Mouse (Mus musculus) mouse trophoblast stem cell (cell line): Measurements from ENCODE around the gene Gatm.

Experiments used
- in situ Hi-C, 2 experiments: fragments of 300-500 bp; cut with MseI, MboI; formaldehyde crosslinking; loops; 2 replicates in 1 of 2; 3 replicates in 1 of 2; pipeline ENCODE4 v1.15.1; 2025

Gatm gene

DNA sequence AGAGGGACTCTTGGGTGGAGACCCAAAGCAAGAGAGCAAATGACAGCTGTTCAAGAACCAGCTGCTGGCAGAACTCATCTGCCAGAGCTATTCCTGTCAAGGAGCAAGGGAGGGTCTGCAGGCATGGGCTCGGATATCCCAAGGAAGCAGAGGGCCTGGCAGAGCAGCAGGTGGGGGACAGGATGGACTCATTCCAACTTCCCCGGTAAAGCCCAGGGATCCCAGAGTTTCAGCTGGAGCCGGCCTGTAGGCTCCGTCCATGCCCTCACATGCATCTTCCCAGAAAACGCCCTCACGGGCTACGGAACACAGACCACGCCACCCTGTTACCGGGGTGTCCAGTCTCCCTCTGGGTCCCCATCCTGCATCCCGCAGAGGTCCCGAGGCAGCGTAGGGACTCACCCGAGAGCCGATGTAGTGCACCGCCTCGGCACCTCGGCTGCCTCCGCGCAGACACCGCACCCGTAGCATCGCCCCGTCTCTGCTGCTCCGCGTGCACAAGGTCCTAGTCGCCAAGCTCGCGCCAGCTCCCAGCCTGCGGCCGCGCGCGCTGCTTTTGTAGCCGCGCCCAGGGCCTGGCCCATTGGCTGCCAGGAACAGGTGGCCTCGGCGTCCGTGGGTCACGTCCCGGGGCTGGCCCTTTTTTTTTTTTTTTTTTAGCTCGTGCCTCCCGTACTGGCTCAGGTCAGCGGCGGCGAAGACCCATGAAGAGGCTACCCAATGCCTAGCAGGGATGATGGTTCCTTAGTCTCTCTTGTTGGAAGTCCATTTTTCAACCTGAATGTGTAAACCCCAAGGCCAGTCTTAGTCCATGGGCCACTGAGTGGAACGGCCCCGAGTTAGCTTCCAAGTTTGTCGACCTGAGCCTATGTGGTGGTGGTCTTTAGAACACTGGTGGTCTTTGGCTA lies at the start of gene Gatm:
TSS of gene Gatm (minus strand) at position 558 of the 908 bp plus-strand sequence.
- in situ Hi-C loops: no loop called here

DNA sequence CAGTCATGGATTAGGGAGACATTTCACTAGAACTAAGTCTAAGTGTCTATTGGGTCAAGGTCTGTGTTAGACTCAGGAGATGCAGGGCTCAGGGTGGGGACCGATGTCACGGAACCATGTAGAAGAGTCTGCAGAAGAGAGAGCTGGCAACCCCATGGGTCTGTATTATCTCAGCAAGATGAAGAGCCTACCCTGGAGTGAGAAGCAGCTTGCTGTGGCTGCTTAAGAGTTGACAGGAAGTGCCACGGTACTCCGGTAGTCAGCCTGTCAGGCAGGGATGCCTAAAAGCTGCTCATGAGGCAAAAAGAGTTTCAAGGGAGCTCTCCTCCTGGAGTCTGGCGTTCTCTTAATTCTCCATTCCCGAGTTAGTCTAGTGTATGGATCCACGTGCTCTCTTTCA lies 48.7 kb upstream of the Gatm start:
- in situ Hi-C loops: no loop called here

DNA sequence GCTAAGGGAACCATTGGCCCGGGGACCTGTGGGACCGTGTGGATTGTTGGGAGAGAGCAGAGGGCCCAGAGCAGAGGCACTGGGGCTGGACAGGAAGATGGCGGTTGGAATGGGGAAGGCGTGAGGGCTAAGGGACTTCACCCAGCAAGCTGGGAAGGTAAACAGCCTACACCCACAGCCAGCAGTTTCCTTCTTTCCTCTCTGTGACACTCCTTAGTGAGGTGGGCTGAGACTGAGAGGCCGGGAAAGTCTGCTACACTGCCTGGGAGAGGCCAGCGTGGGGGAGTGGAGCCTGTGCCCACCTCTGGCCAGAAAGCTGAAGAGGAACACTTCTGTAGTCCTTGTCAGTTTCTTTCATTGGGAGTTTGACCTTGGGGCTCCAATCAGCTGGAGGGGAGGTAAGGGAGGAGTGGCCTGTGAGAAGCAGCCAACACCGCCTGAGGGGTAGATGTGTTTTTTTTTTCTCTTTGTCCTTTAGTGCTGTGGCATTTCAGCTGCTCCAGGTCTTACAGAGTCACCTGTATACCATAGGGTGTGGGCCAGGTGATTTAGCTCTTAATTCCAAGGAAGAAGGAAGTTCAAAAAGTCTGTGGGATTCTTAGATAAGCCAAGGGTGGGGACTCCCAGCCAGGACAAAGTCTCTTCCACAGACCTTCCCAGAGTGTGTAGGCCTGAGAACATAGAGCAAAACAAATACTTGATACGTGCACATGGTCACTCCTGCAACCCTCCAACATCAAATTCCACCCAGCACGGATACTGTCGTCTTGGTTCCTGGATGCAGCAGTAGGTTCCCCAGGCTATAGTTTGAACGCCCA lies 46.8 kb upstream of the Gatm start:
- in situ Hi-C loops: no loop called here

DNA sequence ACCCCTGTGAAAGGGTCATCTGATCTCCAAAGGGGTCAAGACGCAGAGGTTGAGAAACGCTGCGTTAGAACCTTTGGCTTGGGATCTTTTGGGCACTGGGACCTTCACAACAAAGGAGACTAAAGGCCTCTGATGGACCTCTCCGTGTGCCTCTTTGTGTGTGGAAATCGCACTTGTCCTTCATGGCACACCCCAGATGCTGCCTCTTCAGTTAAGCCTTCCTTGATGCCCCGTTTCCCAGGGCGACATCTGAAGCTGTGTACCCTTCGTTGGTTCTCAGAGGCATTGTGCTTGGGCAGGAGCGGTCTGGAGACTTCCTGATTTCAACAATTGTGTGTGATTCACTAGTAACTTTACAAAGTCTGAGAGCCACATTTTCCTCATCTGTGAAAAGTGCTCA lies 45.7 kb upstream of the Gatm start:
- in situ Hi-C loops: no loop called here

DNA sequence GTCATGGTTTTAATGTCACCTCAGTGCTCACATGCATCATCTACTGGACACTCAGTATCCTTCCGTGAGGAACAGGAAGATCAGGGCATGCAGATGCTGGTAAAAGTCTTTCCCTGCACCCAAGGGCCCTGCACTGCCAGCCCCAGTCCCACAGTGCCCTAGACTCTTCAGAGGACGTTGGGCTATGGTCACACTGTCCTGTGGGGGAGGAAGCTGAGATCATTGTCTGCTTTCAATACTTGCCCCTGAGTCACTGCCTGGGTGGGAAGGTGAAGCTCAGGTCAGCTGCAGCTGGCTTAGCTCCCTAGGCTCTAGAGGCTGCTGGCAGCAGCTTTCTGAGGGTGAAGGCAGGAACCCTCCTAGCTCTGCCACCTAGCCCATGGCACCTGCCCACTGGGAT lies 44.9 kb upstream of the Gatm start:
- in situ Hi-C loops: no loop called here

DNA sequence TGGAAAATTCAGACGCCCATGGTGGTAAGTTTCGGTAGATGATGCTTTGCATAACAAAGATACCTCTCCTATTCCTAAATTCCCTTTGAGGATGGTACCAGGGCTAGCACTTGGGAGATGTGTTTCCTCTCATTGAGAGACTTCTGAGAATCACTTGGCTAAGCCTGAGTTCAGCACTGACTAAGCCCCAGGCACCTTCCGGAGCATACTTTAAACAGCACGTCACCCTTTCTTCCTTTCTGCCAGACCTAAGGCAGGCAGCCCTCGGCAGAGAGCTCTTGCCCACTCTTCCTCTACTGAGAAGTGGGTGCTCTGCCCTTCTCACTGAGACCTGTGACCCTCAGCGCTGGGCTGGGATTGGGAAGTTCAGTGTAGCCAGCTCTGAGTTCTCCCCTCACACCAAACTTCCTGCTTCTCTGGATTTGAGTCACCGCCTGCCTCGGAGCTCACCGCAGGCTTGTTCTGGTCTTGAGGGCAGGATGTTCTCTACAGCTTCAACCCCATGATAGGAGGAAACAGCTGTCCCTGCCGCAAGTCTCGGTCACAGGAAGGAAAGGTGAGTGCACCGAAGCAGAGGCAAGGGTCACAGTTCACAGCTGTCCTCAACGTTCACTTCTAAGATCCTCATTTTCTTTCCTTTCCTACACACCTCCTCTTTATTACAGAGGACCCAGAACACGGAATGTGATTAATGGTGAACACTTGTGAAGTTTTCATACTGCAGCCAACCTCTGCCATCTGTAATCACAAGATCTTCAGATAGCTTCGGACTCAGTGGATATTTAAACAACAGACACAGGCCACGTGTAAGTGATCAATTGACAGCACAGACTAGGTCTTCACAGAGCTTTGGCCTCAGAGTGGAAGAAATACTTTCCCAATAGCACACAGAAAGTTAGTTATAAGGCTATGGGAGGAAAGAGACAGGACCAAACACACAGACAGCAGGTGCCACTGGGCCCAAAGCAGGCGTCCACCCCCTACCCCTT lies 41.3 kb upstream of the Gatm start:
- in situ Hi-C loops: no loop called here

DNA sequence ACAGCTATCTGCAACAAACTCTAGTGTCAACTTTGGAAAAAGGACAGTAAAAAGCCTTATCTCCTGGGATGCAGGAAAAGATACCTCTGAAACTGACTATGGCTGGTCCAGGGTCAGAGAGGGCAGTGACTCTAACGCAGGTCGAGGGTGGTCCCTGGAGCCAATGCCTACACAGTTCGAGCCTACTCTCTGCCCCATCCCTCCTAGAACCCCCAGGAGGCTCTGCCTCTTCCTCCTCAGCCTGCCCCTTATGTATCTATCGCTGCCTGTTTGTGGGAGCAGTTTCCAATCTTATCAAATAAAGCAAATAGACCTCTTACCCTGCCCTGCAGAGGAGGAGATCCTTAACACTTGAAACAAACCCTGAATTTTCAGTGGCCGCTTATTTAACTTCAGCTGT lies 27.6 kb upstream of the Gatm start:
- in situ Hi-C loops: loop anchor here (10.0 kb wide), 1 partner anchor 116 kb away; no protein-coding TSS in a partner anchor

DNA sequence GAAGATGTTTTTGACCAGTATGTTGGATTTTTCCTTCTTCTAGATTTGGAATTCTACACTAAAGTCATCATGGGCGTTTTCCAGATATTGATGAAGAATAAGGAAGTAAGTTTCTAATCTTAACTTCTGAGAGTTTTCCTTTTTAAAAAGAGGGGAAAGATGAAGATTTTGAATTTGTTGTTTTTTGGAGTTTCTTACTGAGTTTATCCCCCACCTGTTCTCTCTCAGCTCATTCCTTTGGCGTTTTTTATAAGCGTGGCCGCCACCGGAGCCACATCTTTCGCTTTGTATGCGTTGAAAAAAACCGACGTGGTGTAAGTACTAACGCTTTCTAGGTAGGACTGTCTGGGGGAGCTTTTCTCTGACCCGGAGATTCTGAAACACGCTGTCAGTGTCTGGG lies 26.9 kb upstream of the Gatm start:
- in situ Hi-C loops: loop anchor here (10.0 kb wide), 1 partner anchor 117 kb away; no protein-coding TSS in a partner anchor

DNA sequence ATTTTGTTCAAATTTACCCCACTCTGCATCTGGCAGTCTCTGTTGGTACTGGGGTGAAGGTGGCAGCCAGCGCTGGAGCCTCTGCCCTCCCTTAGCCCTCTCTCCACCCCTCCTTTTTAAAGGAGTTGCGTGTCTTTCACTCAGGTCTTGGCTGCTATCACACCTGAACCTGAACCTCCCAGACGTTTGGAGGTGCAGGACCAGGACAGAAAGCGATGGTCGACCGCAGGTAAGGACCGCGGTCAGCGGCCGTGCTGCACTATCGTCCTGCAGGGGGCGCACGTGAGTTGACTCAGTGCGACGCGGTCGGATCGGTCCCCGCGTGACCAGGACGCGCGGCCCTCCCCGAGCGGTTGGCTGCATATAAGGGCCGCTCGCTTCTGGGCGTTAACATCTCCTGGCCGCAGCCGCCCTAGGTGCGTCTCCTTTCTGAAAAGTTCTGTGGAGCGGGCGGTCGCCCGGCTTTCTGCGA lies 26.5 kb upstream of the Gatm start:
- in situ Hi-C loops: loop anchor here (10.0 kb wide), 1 partner anchor 117 kb away; no protein-coding TSS in a partner anchor

DNA sequence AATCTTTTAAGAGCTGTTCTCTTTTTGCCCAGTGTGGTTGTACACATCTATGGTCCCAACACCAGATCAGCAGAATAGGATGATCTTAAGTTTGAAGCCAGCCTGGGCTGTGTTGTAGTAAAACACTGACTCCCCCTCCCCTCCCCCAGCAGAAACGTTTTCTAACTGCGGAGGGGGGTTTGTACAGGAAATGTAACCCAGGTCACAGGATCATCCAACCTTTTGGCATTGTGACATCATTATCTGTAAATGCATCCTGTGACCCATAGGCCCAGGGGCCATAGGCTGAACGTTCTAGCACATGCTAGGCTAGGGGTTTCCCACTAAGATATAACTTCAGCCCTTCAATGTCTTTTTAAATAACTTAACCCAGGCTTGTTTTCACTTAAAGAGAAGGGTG lies 25.6 kb upstream of the Gatm start, which contains the start of gene AA467197:
TSS of gene AA467197 (plus strand) at position 301 of the 400 bp plus-strand sequence.
- in situ Hi-C loops: loop anchor here (10.0 kb wide), 1 partner anchor 118 kb away; no protein-coding TSS in a partner anchor

DNA sequence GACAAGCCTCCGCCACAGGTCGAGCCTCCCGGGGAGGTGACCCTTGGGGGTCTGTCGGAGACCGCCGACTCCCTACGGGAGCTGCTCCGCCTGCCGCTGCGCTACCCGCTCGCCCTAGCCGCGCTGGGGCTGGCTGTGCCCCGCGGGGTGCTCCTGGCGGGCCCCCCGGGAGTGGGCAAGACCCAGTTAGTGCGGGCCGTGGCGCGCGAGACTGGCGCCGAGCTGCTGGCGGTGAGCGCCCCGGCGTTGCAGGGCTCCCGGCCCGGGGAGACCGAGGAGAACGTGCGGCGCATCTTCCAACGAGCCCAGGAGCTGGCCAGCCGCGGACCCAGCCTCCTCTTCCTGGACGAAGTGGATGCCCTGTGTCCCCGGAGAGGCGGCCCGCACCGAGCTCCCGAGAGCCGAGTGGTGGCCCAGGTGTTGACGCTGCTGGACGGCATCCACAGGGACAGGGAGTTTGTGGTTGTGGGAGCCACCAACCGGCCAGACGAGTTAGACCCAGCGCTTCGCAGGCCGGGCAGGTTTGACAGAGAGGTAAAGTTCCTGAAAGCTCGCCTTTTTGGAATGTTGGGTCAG lies 20.2 kb upstream of the Gatm start:
- in situ Hi-C loops: loop anchor here (10.0 kb wide), 1 partner anchor 123 kb away; no protein-coding TSS in a partner anchor

DNA sequence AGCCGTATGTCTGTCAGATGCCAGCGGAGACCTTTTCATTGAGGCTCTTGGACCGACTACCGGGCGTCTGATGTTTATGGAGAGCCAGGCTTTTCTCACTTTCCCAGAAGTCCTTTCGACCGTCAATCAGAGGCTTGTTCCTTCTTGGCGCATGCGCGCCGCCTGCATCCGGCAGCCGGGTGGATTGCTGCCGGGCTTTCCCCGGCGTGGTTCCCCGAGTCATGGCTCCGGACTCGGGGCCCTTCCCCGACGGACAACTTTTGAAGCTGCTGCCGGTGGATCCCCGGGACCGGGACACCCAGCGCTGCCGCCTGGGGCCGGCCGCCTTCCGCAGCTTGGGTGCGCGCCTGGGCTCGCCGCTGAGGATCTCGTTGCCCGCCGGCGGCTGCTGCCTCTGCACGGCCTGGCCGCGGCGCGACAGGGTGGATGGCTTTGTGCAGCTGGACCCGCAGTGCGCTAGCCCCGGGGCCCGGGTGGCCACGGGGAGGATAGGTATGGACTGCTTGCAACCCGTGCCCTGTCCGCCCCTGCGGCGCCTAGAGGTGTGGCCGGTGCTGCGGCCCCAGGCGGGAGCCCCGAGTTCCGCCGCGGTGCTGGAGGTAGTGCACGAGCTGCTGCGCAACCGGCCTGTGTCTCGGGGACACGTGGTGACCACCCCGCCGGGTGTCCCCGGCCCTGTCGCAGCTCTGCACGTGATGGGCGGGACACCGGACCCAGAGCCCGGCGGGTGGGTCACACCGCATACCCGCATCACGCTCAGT lies 19.5 kb upstream of the Gatm start:
- in situ Hi-C loops: loop anchor here (10.0 kb wide), 1 partner anchor 124 kb away; no protein-coding TSS in a partner anchor

DNA sequence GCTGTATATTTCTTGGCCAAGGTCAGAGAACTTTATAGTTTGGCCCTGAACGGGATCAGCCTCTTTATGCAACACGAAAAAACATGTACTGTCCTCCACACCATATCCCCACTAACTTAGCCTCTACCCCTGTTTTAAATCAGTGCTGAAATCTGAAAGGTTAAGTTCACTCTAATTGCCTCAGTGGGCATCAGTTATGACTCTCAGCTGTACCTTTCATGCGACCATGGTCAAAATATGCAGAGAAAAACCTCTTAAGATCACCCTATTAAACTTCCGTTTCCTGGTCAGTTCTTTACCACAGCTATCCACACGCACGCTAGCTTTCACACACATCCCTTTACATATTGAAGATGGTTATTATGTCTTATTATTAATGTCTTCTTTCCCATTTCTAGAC lies 18.8 kb upstream of the Gatm start:
- in situ Hi-C loops: loop anchor here (10.0 kb wide), 3 partner anchors 55 to 245 kb away; no protein-coding TSS in a partner anchor

DNA sequence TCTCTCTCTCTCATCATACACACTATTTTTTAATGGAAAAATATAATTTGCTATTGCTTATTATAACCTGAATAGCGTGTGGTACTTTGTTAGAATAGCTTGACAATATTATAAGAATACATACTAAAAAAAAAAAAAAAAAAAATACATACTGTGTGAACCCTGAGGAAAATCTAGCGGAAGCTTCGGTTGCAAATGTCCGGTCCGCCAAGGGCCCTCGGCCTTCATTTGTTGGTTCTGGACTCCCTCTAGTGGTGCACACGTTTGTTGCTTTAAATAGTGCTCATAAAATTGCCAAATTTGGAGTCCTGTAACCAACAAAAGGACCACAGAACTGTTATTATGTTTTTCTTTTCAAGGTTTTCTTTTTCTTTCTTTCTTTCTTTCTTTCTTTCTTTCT lies 17.9 kb upstream of the Gatm start:
- in situ Hi-C loops: loop anchor here (10.0 kb wide), 2 partner anchors 54 to 244 kb away; no protein-coding TSS in a partner anchor

DNA sequence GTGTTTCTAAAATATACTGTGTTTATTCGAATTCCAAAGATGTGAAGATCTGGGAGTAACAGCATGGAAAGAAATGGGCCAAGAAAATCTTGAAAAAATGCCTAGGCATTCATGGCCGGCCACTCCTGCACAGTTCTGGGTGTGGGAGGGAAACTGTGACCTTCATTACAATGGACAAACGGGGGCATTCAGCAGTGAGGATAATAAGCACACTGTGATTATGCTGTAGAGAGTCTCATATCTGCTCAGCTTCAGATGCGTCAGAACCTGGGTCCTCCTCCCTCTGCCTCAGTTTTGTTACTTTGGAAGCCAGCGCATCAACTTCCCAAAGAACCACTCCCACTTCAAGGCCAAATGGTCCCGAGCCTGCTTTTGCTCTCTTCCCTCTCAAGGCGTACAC lies 14.8 kb upstream of the Gatm start:
- in situ Hi-C loops: loop anchor here (10.0 kb wide), 2 partner anchors 51 to 241 kb away; no protein-coding TSS in a partner anchor

DNA sequence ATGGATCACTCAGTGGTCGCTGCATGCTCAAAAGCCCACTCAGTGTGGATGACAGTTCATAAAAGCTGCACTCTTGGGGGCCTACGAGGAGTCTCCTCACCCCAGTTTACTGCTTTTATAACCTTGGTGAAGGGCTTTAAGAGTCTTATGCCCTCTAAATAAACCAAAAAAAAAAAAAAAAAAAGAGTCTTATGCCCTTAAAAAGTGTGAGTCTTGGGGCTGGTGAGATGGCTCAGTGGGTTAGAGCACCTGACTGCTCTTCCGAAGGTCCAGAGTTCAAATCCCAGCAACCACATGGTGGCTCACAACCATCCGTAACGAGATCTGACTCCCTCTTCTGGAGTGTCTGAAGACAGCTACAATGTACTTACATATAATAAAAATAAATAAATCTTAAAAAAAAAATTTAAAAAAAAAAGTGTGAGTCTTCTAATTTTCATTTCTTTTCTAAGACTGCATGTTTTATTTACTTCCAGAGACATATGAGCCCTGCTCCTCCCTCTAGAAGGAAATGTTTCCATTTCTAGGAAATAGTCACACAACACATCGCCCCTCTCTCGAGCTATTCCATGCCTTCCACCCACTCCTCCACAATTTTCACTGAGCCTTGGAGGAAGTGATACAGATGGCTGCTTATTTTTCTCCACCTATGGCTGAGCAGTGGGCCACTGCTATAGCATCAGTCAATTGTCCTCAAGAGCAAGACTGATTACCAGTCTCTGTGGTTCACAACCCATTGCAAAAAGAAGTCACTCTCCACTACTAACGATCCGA lies 10.4 kb upstream of the Gatm start:
- in situ Hi-C loops: loop anchor here (10.0 kb wide), 2 partner anchors 47 to 237 kb away; no protein-coding TSS in a partner anchor

DNA sequence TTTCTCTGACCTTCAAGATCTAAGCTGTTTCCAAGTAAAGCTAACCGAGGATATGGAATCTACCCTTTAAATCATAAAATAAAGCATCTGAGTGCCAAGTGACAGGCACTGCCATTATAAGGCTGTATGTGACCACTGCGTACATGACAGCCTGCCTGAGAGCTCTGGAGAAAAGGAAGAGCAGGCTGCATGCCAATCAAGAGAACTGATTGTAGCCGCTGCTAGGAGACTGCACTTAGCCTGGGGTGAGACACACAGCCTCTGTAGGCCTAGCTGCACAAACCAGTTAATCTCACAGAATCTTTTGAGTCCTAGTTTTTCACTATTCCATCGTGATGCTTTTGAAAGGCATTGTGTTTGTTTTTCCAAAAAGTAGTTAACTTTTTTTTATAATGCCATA lies 7.6 kb upstream of the Gatm start:
- in situ Hi-C loops: loop anchor here in 1 of 2 experiments (5.0 kb wide), 1 partner anchor 236 kb away; no protein-coding TSS in a partner anchor

DNA sequence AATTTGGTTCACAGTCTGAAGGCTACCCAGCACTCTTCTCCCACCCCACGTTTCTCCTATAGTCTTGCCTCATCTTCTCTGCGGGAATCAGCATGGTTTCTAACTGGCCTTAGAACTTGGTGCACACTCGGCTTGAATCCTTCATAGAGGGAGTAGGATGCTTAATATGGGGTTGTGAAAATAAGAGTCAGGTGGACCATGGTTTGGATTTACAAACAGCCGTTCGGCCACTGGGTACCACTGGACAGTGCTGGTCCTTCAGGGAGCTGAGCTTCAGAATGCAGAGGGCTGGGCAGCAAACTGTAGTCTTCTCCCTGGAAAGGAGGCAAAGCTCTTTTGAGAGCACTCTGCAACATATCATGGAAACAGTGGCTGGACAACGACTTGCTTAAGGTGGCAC lies 6.7 kb upstream of the Gatm start:
- in situ Hi-C loops: loop anchor here in 1 of 2 experiments (5.0 kb wide), 1 partner anchor 235 kb away; no protein-coding TSS in a partner anchor
